8 mouse cellular contexts compared by ENCODE assay signal in genomic region chr10:39266482-39266881, GRCm38 (mm10).
DNase-seq lines count a peak whose midpoint lies in the region; ATAC-seq lines count a peak whose summit lies in the region.

No protein-coding gene starts in this region.

- no peaks in the 10 kb centered on the region for H3K27me3 ChIP-seq in heart, embryonic 14.5 days (ENCODE audit: control insufficient read depth, insufficient read depth, low read length)
- H3K27me3 ChIP-seq in liver, embryonic 16.5 days (ENCODE audit: control insufficient read depth, insufficient read depth, low read depth, low read length), result no peaks in the 10 kb centered on the region
- no peaks in the 10 kb centered on the region for H3K27me3 ChIP-seq in neural tube, embryonic 14.5 days (ENCODE audit: control insufficient read depth, insufficient read depth, low read length)

- no peaks in the 10 kb centered on the region for H3K36me3 ChIP-seq in heart, embryonic 14.5 days (ENCODE audit: control insufficient read depth, insufficient read depth, low read length)
- H3K36me3 ChIP-seq in liver, embryonic 16.5 days (ENCODE audit: control insufficient read depth, insufficient read depth), result no peaks in the 10 kb centered on the region
- H3K36me3 ChIP-seq in neural tube, embryonic 14.5 days (ENCODE audit: control insufficient read depth, insufficient read depth, low read length), result no peaks in the 10 kb centered on the region

- peak overlapping the region; percentile 36 for H3K4me2 ChIP-seq in heart, embryonic 14.5 days (ENCODE audit: low read length)
- H3K4me2 ChIP-seq in liver, embryonic 16.5 days (ENCODE audit: low read depth, low read length), result no peak overlapping the region
- H3K4me2 ChIP-seq in neural tube, embryonic 14.5 days (ENCODE audit: low read depth, low read length), result no peak overlapping the region

- WGBS in heart, embryonic 14.5 days, result 32% methylated on average over 5 of the region's 5 CpGs
- WGBS in liver, embryonic 16.5 days (ENCODE audit: insufficient replicate concordance), result 24% methylated on average over 5 of the region's 5 CpGs
- 47% methylated on average over 5 of the region's 5 CpGs for WGBS in neural tube, embryonic 14.5 days

- H3K9ac ChIP-seq in heart, embryonic 14.5 days (ENCODE audit: low read length), result peak overlapping the region; percentile 28
- H3K9ac ChIP-seq in liver, embryonic 16.5 days (ENCODE audit: low read depth, low read length), result no peak overlapping the region
- no peak overlapping the region for H3K9ac ChIP-seq in neural tube, embryonic 14.5 days (replicated peaks; ENCODE audit: low read depth, low read length)

- H3K27ac ChIP-seq in heart, embryonic 14.5 days (replicated peaks in 1 of 2; ENCODE audit: control insufficient read depth in 1 of 2, insufficient read depth in 1 of 2, low read depth in 2 of 2, low read length in 2 of 2), result peak overlapping the region; percentile 67 to 75
- H3K27ac ChIP-seq in liver, embryonic 16.5 days (ENCODE audit: low read length), result no peak overlapping the region
- peak overlapping the region; percentile 12; the same call in 1 of the 2 replicates for H3K27ac ChIP-seq in neural tube, embryonic 14.5 days (ENCODE audit: low read depth, low read length)

- peak; percentile 83; the same call in 1 of the 2 replicates for ATAC-seq in heart, embryonic 14.5 days (ENCODE audit: insufficient number of reproducible peaks, insufficient read depth, low FRiP score, low read depth)
- peak; percentile 47; the same call in 1 of the 2 replicates for ATAC-seq in liver, embryonic 16.5 days (ENCODE audit: low read depth)
- ATAC-seq in neural tube, embryonic 14.5 days (ENCODE audit: low read depth), result peak; percentile 83; the same call in 1 of the 2 replicates

- DNase-seq in B cell, adult 2 months, result peak; percentile 49 to 53
- DNase-seq in adrenal gland, postnatal 10 days, result peak; percentile 83
- peak; percentile 20 for DNase-seq in fibroblast of lung, adult 2 months (ENCODE audit: low read depth)
- DNase-seq in kidney, postnatal 14 days, result peak; percentile 91
- DNase-seq in thymus, postnatal 36 days, result peak; percentile 16 to 19

- H3K9me3 ChIP-seq in heart, embryonic 14.5 days (ENCODE audit: control insufficient read depth, low read length), result no peaks in the 10 kb centered on the region
- no peaks in the 10 kb centered on the region for H3K9me3 ChIP-seq in liver, embryonic 16.5 days (replicated peaks; ENCODE audit: control insufficient read depth, low read length)
- H3K9me3 ChIP-seq in neural tube, embryonic 14.5 days (ENCODE audit: control insufficient read depth, low read length), result no peaks in the 10 kb centered on the region

- H3K4me1 ChIP-seq in heart, embryonic 14.5 days (ENCODE audit: control insufficient read depth in 2 of 2, insufficient read depth in 2 of 2, low read length in 2 of 2), result peaks cover 13 to 20% of the 10 kb centered on the region in 2 experiments
- no peaks in the 10 kb centered on the region for H3K4me1 ChIP-seq in liver, embryonic 16.5 days (ENCODE audit: control insufficient read depth, low read depth, low read length)
- peaks cover 9% of the 10 kb centered on the region; the same call in 1 of the 2 replicates for H3K4me1 ChIP-seq in neural tube, embryonic 14.5 days (ENCODE audit: control insufficient read depth, insufficient read depth, low read length)

- H3K4me3 ChIP-seq in heart, embryonic 14.5 days (ENCODE audit: control insufficient read depth in 1 of 2, insufficient read depth in 1 of 2, low read depth in 1 of 2, low read length in 2 of 2), result no peak overlapping the region
- no peak overlapping the region for H3K4me3 ChIP-seq in liver, embryonic 16.5 days (ENCODE audit: low read depth, low read length)
- H3K4me3 ChIP-seq in neural tube, embryonic 14.5 days (ENCODE audit: low read depth, low read length), result no peak overlapping the region

Comparison
In these comparisons a context has a peak if more than half of its experiments do, and no peak if none do; other contexts are left out.
1. DNase-seq: peak in every context shown above with its lines; median percentile 91 in kidney, postnatal 14 days; 83 in adrenal gland, postnatal 10 days; 51 in B cell, adult 2 months; 20 in fibroblast of lung, adult 2 months; 18 in thymus, postnatal 36 days.